Mouse (Mus musculus): ENCODE results near the gene 1600012H06Rik. TPM values are rescaled to one million over a fixed set of nuclear protein-coding genes. Genes with fewer than 3 reads are reported as not detected.
"Not testable (repeated sequence)": the region's sequence is repeated elsewhere in the genome, so short reads cannot be mapped to it uniquely, and the experiment has no call there.

1600012H06Rik gene
- total RNA-seq (2022), result 10 to 100 TPM; 11.8 to 17.8 (median 15.4) TPM

DNA sequence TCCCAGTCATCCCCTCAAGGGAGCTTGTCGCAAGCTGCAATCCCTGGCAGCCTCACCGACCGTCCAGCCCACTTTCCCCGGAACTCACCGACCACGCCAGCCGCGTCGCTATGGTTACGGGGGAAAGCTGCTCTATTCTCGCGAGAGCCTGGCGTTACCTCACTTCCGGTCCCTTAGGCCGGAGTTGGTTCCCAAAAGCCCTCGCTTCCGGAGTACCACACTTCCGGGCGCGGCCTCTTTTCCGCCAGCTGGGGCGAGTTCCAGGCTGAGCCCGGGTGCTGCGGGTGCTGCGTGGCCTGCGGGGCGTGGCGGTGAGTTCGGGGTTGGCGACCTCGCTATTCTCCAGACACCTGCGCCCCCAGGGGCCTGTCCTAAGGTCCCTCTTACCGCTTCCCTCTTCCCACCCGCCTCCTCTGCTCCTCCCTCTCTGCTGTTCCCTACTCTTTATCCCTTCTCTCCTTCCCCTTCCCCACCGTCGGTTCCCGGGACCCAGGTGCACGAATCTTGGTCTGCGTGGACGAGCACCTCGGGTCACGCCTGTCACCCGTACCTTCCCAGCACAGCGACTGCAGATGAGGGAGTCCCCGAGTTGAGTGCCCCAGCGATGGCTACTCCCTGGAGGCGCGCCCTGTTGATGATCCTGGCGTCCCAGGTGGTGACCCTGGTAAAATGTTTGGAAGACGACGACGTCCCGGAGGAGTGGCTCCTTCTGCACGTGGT lies at the start of gene 1600012H06Rik, which contains the start of gene Wdr27:
1600012H06Rik (plus strand) TSS at position 176 of the 720 bp plus-strand sequence.
Wdr27 (minus strand) TSS at position 150 of the 720 bp plus-strand sequence.
- DNase-seq (ENCODE audit: low spot score in 2 of 2), result peak; percentile 98

DNA sequence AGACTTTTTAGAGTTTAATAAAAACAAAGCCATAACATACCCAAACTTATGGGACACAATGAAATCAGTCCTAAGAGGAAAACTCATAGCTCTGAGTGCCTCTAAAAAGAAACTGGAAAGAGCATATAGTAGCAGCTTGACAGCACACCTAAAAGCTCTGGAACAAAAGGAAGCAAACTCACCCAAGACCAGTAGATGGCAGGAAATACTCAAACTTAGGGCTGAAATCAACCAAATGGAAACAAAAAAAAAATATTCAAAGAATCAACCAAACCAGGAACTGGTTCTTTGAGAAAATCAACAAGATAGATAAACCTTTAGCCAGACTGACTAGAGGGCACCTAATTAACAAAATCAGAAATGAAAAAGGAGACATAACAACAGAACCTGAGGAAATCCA lies 47.9 kb upstream of the 1600012H06Rik start:
- DNase-seq (ENCODE audit: low spot score in 2 of 2), result not testable (repeated sequence)

DNA sequence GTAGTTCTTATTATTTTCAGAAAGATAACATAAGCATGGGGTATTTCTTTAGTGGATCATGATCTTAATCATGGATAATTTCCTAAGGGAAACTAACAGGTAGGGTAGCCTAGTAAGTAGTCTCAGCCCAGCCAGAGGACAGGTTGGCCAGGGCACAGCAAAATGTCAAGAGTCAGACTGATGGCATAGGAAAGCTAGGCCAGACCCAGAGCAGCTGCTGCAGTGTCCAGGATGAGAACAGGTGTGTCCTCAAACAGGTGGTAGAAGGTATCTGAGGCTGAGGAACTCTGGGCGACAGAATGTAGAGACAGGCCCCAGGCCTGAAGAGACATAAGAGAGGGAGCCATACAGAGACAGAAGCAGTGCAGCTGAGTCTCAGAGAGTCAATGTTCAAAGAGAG lies 44.0 kb upstream of the 1600012H06Rik start:
- DNase-seq (ENCODE audit: low spot score in 2 of 2), result no peak

DNA sequence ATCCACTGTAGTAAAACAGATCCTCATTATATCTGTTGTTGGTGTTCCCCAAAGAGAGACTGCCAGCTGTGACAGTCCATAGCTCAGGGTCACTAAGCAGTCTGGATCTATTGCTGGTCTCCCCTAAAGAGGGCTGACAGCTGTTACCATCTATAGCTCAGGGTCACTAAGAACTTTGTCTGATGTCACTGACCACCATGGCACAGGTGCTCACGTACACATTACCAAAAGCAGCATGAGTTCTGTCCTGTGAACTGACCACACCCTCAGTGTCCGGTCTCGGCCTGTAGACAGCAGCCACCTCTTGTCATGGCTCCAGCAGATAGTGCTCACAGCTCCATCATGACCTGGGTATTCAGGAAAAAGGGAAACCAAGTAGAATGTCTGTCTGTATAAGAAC lies 39.8 kb upstream of the 1600012H06Rik start:
- no peak for DNase-seq (ENCODE audit: low spot score in 2 of 2)

DNA sequence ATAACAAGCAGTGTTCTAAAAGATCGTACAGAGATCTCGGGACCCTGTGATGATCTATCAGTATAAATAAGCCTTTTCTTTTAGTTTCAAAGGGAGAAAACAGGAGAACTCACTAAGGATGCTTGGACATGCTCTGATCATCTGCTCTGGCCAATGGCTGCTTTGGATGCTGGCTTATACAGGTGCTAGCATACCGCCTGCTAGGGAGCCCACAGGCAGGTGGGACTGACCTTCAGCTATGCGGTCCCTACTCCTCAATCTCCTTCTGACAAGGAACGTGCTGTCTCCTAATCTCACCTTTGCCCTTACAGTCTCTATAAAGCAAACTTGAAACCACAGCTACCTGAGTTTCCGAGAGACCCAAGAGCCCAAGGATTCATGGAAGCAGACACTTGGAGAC lies 38.8 kb upstream of the 1600012H06Rik start:
- no peak for DNase-seq (ENCODE audit: low spot score in 2 of 2)

DNA sequence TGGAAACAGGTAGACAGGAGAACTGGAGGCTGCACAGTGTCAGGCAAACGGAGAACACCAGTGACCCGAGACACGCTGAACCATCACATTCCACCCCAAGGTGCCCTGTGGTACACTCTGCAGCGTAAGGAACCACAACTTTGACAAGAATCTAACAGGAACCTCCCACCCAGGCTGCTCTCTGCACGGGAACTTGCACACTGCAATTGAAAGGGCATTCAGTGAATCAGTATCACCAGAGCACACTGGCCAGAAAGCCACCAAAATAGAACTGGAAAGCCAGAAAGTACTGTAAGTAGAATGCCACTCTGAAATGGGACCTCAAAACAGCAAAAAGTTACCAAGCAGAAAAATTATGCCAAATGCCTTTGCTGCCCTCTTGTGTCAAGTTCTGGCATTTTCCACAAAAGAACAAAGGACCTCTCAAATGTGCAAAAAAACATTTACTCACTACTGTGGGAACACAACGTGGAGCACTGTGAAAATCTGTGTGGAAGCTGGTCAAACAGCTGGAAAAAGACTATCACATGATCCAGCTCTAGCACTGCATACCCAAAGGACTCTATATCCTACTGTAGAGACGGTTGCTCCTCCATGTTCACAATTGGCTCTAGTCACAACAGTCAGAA lies 38.2 kb upstream of the 1600012H06Rik start:
- peak; percentile 62 to 84 for DNase-seq (ENCODE audit: low spot score in 2 of 2)

DNA sequence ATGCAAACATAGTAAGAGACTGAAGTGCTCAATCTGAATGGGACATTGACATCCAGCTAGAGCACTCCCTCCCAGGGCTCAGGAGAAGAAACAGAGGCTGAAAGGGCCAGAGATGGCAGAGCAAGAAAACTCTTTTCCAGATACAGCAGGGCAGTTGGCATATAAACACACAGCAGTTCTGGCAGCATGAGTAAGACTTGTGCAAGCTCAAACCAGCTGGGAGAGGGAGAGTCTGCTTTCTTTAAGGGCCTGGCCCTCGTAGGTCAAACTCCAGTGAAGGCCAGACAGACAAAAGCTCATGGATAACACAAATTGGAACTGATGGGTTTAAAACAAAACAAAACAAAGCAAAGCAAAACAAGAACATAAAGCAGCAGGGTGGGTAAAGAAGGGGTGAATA lies 36.4 kb upstream of the 1600012H06Rik start:
- no peak for DNase-seq (ENCODE audit: low spot score in 2 of 2)

DNA sequence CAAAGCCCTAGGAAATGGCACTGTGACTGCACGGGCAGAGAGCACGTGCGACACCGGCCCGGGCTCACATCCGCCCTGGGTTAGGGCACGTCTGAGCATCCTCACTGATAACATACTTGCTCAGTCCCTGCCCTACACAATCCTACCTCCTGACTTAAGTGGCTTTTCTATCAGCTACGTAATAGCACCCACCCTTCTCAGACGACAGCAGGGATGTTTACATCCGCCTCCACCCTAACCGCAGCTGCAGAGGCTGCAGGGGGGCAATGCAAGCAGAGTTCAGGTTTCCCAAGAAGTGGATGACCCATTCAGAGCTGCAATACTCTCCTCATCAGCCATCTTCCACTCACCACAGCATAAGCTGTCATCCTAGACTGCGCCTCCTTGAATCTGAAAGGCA lies 35.8 kb upstream of the 1600012H06Rik start:
- DNase-seq (ENCODE audit: low spot score in 2 of 2), result no peak

DNA sequence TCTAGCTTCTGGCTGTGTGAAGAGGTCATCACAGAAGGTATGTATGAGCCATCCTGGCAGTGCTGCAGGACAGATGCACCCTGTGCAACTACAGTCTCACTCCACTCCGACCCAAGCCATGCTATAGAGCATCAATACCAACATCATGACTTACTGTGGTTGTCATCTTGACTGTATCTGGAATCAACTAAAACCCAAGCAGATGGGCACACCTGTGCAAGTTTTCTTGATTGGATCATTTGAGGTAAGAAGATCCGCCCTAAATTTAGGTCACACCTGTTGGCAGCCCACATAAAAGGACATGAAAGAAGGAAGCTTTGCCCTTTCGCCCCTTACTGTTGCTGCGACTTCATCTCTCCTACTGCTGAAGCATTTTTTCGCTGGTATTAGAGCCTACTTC lies 33.7 kb upstream of the 1600012H06Rik start:
- DNase-seq (ENCODE audit: low spot score in 2 of 2), result no peak

DNA sequence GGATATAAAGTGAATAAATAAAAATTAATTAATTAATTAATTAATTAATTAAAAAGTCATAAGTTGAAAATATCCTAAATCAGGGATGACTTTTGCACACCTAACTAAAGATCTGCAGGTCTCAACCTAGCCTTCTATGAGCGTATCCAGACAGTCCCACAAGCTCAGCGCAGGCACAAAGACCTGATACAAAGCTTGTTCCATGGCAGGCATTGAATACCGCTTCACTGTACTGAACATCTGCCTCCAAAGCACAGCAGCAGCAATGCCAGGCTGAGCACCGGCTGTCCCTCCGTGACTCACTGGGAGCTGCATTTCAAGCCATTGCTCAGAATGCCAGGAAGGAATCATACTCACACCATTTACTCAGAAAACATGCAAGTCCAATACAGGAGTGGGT lies 32.2 kb upstream of the 1600012H06Rik start:
- DNase-seq (ENCODE audit: low spot score in 2 of 2), result peak in 1 of 2 experiments; percentile 17

DNA sequence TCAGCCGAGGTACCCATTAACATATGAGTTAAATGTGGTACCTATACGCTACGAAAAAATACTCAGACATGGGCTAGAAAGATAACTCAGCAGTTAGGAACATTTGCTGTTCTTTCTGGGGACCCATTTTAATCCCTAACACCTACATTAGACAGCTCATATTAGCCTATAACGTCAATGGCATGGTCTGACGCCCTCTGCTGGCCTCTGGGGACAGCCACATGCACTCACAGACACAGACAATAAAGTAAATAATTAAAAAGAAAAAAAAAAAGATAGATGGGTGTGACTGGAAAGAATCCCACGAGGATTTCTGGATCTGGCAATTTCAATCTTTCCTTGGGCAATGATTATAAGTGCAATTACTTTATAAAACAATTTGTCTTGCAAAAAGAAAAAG lies 30.6 kb upstream of the 1600012H06Rik start:
- DNase-seq (ENCODE audit: low spot score in 2 of 2), result no peak

DNA sequence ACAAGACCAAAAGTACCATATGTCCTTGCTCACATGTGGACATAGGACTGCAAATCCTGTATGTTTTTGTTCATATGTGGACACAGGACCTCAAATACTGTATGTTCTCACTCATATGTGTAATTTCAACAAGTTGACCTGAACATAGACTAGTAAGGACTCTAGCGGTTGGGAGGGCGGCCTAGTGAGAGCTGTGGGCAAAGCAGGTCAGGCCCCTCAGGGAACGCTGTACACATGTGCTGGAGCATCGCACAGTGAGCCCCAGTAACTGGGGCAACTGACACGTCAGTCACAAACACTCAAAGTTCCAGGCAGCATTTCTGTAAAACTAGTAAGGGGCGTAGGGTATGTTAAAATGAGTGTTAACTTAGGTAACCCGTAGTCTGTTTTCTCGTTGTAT lies 30.0 kb upstream of the 1600012H06Rik start:
- DNase-seq (ENCODE audit: low spot score in 2 of 2), result no peak

DNA sequence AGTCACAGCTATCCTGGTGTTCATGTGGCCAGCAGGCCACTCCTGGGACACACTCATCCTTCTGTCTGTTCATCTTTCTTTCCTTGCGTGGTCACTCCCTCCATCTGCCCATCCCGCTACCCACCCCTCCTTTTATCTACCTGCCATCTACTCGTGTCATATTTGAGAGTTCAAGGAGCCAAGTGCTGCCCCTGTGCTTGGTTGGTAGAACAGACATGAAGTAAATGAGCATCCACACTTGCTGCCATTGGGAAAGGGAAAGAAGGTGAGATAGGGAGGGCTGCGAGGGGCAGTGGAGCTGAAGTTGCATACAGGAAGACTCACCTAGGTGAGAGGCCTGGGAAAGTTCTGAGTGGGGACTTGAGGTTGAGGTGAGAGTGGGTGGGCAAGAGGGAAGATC lies 28.6 kb upstream of the 1600012H06Rik start:
- no peak for DNase-seq (ENCODE audit: low spot score in 2 of 2)

DNA sequence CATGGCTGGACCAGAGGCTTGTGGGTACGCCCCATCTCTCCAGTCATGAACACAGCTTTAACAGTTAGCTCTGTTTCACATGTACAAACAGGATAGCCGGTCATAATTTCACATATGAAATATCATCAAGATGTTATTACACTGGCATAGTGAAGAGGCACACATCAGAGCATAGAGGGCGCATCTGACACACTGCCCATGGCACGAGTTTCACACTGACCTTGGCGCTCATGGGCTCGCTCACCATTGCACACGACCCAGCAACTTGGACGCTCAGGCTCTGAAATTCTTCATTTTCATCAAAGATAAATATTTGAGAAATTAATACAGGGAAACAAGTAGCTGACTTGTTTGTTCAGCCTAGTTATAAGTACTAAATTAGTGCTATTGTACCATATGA lies 25.1 kb upstream of the 1600012H06Rik start:
- no peak for DNase-seq (ENCODE audit: low spot score in 2 of 2)

DNA sequence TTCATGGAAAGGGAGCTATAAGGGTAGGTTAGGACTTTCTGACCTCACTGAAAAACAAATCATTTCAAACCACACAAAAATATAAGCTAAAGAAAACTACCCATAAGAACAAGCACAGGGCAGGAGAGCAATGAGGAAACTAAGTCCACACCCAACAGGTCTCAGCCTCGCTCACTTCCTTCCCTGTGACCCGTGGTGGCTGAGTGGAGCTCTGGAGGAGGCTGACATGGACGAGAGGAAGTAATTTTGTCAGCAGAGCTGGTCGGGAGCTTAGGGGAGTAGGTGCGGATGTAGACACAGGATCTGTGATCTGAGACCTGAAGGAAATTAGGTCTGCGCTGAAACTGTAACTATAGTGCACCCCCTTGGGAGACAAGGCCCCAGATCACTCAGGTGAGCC lies 21.4 kb upstream of the 1600012H06Rik start:
- no peak for DNase-seq (ENCODE audit: low spot score in 2 of 2)

DNA sequence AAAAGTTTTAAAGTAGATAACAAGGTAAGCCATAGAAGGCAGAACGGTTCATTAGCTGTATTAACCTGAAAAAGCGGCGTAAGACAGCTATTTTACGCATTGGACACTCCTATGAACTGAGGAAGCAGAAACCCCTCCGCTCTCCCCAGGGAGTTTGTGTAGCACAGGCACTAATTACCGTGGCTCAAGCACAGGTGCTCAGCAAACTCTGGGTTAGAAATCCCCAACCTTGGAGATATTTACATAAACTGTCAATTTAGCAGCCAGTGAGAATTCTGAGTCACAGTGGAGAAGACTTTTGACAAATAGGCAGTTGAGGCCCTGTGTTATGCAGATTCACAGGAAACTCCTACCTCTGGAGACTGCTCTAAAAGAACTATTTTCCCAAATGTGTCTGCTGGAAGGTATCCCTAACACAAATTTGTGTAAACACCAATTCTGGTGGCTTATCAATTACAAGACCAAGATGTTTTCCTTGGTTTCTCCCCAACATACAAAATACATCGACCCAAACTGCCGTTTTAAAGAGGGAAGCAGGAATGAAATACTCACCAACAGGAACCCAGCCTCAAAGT lies 15.3 kb upstream of the 1600012H06Rik start:
- no peak for DNase-seq (ENCODE audit: low spot score in 2 of 2)

DNA sequence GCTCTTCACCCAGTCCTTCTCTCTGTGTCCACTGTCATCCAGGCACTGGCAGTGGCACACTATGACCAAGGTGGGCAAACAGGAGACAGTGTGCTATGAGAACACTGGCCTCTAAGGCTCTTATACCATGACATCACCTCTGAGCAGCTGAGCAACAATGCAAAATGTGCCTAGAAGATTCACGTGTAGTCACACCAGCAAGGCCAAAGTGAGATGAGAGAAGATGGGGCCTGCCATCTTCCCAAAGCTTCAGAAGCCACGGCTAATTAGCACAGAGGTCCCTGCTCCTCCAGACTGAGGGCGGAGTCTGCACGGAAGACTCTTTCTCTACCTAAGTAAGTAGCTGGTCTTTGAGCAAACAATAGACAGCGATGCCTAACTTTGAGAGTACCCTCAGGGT lies 14.4 kb upstream of the 1600012H06Rik start:
- no peak for DNase-seq (ENCODE audit: low spot score in 2 of 2)

DNA sequence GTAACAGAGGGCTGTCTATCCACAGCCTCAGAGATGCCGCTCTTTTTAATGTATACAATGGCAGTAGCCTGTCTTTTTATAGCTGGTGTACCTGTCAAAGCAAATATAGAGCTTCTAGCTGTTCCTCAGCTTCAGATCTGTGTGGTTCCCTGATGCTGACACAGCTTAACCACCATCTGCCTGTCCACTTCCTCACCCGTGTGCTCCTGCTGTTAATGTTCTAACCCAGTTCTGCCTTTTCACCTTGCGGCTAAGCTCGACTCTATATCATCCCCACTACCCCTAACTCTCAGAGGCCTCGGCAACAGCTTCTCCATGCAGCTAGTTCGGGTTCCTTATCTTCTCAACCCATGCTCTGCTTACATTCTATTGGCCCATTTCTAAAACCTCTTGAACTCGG lies 12.3 kb upstream of the 1600012H06Rik start:
- DNase-seq (ENCODE audit: low spot score in 2 of 2), result no peak

DNA sequence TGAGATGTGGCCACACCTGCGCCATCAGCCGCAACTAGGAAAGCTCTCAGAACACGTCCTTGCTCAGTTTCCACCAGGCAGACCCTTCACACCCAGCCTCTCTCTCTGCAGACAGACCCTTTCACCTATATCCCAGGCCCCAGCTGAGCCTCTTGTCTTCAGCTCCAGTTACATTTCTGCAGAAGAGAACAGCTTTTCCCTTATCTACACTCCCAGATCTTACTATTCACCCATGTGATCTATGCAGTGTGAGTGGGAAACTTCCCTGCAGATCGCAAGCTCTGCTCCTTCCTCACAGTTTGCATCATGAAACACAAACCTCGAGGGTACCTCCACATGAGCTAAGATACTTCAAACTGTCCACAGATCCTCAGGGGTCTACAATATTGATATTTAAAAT lies 11.5 kb upstream of the 1600012H06Rik start:
- DNase-seq (ENCODE audit: low spot score in 2 of 2), result no peak

DNA sequence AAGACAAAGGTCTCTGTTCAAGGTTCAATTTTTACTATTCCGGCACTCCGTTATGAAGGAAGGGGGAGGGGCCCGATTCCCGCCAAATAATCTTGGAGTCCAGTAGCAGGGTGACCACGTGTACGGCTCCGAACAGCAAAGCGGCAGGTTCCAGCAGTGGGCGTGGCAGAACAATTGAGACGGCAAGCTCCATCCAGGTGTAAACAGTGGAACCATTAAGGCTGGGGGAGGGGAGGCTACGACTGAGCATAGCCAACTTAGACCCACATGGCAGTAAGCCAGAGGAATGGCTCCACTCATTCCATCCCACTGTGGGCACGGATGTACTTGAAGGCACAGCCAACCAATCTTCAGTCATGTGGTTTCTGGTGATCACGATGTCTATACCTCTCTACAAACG lies 7.7 kb upstream of the 1600012H06Rik start:
- DNase-seq (ENCODE audit: low spot score in 2 of 2), result not testable (repeated sequence)

DNA sequence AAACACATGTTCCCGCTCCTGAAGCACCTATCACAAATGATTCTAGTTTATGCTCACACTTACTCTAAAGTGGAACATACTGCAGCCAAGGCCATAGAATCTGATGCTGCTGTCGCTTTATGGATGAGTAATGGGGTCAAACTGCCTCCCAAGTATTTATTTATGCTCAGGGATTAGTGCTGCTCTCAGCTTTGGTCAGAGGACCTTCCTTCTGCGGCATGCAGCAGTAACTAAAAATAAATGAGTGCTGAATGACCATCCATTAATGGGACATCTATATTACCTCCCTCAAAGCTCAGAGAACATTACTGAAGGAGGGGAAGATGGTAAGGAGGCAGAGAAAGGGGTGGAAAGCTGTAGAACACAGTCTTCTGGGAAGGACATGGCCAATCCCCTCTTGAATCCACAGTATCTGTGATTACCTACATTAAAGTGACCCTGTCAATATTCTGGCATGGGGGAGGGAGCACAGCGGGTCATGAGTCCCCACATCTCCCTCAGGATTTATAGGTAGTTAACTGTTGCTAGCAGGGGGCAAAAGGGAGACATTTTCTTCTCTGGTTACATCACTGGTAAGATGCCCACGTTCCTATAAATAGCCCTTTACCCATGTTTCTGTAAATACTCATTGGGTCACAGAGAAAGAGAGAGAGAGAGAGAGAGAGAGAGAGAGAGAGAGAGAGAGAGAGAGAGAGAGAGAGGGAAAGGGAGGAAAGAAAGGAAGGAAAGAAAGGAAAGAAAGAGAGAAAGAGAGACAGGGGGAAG lies 7.0 kb upstream of the 1600012H06Rik start:
- DNase-seq (ENCODE audit: low spot score in 2 of 2), result no peak

DNA sequence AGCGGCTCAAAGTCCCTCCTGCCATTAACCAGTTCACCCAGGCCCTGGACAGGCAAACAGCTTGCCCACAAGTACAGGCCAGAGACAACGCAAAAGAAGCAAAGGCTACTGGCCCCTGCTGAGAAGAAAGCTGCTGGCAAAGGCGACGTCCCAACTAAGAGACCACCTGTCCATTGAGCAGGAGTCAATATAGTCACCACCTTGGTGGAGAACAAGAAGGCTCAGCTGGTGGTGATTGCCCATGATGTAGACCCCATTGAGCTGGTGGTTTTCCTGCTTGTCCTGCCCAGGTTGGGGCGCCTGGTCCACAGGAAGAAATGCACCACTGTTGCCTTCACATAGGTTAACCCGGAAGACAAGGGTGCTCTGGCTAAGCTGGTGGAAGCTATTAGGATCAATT lies 803 bp upstream of the 1600012H06Rik start:
- DNase-seq (ENCODE audit: low spot score in 2 of 2), result peak in 1 of 2 experiments; percentile 13

Data from layer of hippocampus, adult 8-10 months (tissue).